Mouse (Mus musculus) heart, postnatal 4 days (tissue): ENCODE measurements around the gene Cryl1. TPM values are rescaled to one million over a fixed set of nuclear protein-coding genes. Genes with fewer than 3 reads are reported as not detected.

Experiments
- DNase-seq: peaks from one replicate; pipeline ENCODE4 v3.0.0; 2021
- total RNA-seq, 2 experiments: library from RNA; stranded (reverse); gene quantifications; 2 replicates each; pipeline ENCODE4 v1.2.3; 2021

Cryl1 gene
- total RNA-seq, 2 experiments from 2014 or later: 9.3 to 9.6 TPM

GRCm38 (mm10) chr14:57230264-57231015 is 167.9 kb downstream of the Cryl1 start:
- no peak for DNase-seq

Other genes with a start within 250 kb of the Cryl1 start
- 1 to 10 TPM; 5.4 to 8.1 TPM for gene Ift88, start 25.5 kb upstream of the Cryl1 start, total RNA-seq
- 1 to 10 TPM; 5.6 to 7.0 TPM for gene Il17d, start 126.2 kb upstream of the Cryl1 start, total RNA-seq
- 10 to 100 TPM; 29.3 to 30.7 TPM for gene Eef1akmt1, start 173.1 kb upstream of the Cryl1 start, total RNA-seq